Mouse (Mus musculus): Measurements from ENCODE around the gene Car5a.

Gene Car5a

DNA sequence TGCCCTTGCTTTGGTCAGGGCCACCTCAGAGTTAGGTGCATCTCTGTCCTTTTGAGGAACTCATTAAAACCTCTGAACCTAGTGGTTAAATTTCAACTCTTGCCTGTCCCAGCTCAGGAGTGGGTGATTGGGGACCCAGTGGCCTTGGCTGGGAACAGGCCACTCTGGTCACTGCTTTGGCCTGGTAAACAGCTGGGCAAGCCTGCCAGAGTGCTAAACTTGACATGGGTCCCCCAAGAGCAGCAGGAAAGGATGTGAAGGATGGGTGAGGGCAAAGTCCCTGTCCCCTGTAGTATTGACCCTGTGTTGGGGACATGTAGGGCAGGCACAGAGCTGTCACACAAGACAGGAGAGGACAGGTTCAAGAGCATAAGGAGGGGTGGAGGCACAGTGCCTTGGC lies at the start of gene Car5a:
TSS of gene Car5a (minus strand) at position 74 of the 400 bp plus-strand sequence.
- DNase-seq (ENCODE audit: low read depth, low spot score), result no peak

DNA sequence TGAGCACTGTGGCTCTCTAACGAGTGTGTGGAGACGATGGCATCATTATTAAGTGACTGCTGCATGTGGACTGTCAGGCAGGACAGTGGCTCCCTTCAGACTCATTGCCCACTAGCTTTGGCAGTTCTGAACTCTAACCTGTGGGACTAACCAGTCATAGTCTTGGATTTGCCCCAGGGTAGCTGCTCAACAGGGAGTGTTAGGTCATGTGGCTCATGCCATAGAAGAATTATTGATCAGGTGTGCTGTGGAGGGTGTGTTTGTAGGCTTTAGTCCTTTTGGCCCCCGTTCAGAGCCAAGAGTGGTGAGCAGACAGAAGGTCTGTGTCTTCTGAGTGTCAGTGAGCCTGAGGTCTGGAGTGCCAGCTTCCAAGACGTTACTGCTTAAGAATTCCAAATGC lies 48.2 kb upstream of the Car5a start:
- DNase-seq (ENCODE audit: low read depth, low spot score), result no peak

DNA sequence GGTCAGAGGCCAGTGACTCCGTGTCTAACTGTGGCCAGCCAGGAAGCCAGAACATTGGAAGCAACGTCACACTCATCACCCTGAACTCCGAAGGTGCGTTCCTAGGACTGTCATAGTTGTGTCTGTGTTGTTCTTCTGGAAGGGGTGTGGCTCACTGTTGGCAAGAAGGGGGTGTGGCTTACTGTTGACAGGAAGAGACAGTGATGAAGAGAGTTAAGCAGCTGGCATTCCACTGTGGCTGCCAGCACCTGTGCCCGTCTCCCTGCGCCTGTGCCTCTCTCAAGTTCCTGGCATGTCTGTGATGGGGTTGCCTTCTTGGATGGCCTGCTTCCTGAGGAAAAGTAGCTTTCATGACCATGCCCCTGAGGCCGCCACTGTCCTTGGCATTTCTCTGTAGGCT lies 46.9 kb upstream of the Car5a start:
- no peak for DNase-seq (ENCODE audit: low read depth, low spot score)

DNA sequence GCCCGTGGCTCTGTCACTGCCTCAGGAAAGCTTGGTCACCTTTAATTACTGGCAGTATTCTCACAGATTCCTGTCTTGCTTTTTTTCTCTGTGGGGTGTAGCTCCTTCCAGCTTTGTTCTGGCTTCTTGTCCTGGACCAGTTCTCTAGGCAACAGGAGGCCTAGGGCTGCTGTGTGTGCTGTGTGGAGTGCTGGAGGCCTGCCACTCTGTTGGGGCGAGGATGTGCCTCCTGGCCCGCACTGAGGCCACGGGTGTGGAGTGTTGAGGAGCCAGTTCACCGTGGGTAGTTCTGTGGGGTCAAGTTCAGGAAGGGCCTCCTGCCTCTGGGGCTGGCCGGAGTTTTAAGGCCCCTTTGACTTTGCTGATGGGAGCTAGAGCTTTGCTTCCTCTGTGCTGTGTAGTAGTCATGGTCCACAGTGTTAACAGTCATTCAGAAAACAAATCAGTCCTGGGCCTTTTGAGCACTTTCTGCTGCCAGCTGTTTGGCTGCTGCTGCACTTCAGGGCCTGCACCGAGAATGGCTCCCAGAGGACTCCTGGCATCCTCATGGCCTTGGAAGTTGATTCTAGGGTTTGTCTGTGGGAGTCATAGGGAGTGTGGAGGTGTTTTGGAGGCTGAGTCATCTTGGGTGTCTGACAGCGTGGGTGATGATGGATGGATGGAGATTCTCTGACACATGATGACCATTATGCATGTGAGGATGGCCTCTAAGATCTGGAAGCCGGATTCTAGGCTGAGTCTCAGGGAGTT lies 46.0 kb upstream of the Car5a start:
- no peak for DNase-seq (ENCODE audit: low read depth, low spot score)

DNA sequence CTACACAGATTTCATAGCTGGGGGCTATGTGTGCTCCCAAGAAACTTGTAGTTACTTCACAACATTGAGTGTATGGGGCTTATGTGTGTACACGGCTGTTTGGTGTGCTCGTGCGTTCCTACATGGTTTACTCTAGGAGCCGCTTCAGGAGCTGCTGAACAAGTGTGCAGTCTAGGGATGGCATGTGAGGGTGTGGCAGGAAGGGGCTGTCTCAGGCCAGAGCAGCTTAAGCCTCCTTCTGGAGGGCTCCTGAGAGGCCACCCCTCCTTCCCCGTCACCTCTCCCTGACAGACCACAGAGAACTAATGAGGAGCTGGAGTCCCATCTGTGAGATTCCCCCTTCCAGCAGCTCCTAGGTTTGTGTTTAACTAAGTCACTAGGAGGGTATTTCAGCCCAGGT lies 43.2 kb upstream of the Car5a start:
- no peak for DNase-seq (ENCODE audit: low read depth, low spot score)

DNA sequence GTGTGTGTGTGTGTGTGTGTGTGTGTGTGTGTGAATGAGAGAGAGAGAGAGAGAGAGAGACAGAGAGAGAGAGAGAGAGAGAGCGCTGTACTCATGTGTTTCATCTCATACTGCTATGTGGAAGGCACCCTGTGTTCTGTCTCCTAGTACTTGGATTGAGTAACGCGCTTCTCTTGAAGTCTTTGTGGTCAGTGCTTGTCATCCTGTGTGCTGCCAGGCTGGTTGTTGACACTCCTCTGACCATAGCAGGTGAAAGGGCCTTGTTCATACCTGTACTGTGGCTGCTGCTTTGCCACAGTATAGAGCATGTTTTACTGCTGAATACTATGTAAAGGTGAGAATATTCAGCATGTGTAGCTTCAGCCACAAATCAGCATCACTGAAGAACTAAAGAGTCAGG lies 41.0 kb upstream of the Car5a start:
- DNase-seq (ENCODE audit: low read depth, low spot score), result no peak

DNA sequence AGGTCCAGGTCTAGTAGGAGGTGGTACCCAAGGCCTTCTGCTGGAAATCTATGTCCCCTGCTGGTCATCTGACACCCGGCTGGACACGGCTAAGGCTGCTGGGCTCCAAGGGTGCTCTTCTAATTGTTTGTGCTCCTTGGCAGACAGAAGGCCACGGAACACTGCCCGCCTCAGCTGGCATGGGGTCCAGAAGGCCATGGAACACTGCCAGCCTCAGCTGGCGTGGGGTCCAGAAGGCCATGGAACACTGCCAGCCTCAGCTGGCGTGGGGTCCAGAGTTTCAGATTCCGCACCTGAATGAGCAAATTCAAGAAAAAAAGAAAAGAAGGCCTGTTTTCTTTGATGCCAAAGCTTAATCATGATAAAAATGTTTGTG lies 36.8 kb upstream of the Car5a start:
- no peak for DNase-seq (ENCODE audit: low read depth, low spot score)

DNA sequence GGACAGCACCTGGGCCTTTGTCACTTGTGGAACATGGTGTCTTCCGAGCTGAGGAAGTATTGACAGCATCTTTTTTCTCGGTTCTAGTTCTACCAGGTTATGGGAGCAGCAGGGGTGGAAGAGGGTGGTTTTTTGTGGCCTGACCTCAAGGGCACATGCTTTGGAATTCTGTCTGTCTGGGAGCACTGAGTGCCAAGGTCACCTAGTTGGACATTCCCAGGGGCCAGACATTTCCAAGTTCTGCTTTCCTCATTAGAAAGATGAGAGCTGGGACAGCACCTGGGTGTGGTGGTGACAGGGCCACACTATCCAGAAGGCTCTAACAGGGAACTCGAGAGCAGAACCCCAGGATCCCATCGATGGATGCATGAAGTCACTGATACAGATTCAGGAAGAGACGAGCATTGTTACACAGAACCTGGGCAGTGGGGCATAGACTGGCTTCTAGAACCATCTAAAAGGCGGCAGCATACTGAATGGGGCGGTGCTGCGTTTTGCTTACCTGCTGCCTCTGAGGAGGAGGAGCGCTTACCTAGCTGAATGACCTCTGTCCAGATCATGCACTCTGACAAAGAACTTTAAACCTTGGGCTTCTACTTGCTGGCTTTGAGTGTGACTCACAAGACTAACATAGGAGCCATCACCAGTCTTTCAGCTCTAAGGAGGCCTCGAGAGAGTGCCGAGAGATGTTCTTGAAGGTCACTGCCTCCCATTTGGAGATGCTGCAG lies 36.3 kb upstream of the Car5a start:
- no peak for DNase-seq (ENCODE audit: low read depth, low spot score)

GRCm38 (mm10) chr8:121978670-121979069 lies 34.0 kb upstream of the Car5a start:
- DNase-seq (ENCODE audit: low read depth, low spot score), result no peak

DNA sequence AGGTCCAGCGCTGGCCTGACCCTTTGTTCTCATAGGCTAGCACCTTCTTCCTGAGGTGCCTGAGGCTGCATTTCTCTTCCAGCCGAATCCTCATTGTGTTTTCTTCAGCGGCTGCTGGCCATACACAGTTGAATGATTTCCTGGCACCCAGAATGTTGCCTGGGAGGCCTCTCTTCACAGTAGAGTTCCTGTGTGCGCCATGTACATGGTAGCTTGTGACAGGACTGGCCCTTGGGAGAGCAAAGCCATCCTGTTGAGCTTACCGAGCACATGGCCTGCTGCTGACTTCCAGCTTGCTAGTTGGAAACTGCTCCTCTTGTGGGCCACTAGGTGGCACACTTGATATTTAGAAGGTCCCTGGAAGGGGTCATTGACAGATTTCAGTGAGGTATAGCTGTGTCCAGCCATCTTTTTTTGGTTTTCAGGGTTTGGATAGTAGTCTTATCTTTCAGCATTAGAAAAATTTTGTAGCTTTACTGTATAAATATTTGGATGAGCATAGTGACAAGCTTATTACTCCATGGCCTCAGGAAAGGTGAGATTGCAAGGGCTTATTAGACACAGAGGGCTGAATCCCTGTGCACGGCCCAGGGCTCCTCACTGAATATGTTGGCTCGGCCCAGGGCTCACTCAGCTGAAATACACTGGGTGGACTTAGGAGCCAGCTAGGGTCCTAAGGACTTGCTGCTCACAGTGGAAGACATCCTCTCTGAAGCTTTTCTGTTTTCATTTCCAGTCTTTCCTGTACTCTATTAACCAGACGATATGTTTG lies 33.3 kb upstream of the Car5a start:
- DNase-seq (ENCODE audit: low read depth, low spot score), result no peak

GRCm38 (mm10) chr8:121973906-121974305 lies 29.2 kb upstream of the Car5a start:
- no peak for DNase-seq (ENCODE audit: low read depth, low spot score)

- no peak for DNase-seq (ENCODE audit: low read depth, low spot score)
Measured at GRCm38 (mm10) chr8:121971488-121972058, 26.9 kb upstream of the Car5a start.

- DNase-seq (ENCODE audit: low read depth, low spot score), result no peak
Measured at GRCm38 (mm10) chr8:121970225-121970624, 25.5 kb upstream of the Car5a start.

GRCm38 (mm10) chr8:121968542-121968941 lies 23.8 kb upstream of the Car5a start:
- no peak for DNase-seq (ENCODE audit: low read depth, low spot score)

DNA sequence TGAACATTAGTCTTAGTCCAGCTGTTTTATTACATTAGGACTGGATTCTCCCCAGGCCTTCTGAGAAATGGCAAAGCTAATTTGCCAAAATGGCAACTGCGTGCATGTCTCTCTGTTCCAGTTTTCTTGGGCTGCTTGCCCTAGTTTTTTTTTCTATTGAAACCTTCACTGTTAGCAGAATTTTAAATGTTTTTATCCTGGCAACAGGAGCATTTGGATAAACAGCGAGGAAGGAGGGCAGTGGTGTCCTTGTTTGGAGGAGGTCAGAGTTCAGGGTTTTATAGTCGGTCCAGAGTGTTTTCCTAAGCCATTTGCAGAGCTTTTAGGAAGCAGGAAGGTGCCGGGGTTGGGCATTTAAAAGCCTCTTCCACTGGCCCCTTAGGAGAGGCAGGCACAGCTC lies 23.3 kb upstream of the Car5a start:
- DNase-seq (ENCODE audit: low read depth, low spot score), result no peak

- no peak for DNase-seq (ENCODE audit: low read depth, low spot score)
Measured at GRCm38 (mm10) chr8:121966714-121967448, 22.2 kb upstream of the Car5a start.

- no peak for DNase-seq (ENCODE audit: low read depth, low spot score)
Measured at GRCm38 (mm10) chr8:121966110-121966509, 21.4 kb upstream of the Car5a start.

DNA sequence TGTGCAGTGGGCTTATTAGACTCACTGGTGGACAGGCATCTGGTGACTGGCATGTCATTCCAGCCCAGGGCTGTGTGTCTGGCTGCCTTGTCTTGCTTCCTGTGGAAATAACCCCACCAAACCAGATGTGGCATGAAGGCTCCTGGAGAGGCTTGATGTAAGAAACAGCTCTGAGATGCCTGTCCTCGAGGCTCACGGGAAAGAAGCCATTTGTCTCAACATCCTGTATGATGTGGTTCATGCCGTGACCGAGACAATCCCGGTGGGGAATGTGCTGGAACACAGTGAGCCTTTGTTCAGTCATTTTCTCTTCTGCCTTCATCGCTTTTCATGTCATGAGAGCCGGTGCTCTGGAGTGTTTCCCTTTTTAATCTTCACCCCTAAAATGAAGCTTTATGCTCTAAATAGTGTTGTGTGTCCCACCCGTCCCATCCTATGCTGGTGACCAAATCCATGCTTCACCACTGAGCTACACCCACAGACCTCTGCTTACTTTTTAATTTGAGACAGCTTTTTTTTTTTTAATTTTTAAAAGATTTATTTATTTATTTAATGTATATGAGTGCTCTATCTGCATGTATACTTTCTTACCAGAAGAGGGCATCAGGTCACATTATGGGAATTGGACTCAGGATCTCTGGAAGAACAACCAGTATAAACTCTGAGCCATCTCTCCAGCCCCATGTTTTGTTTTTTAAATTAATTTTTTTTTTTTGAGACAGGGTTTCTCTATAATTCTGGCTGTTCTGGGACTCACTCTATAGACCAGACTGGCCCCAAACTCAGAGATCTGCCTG lies 20.2 kb upstream of the Car5a start:
- DNase-seq (ENCODE audit: low read depth, low spot score), result no peak

- DNase-seq (ENCODE audit: low read depth, low spot score), result no peak
Measured at GRCm38 (mm10) chr8:121962892-121963291, 18.2 kb upstream of the Car5a start.

- no peak for DNase-seq (ENCODE audit: low read depth, low spot score)
Measured at GRCm38 (mm10) chr8:121958395-121958794, 13.7 kb upstream of the Car5a start.
